Mouse (Mus musculus) heart, embryonic 13.5 days (tissue): ENCODE data around the gene Dhx40. TPM values are rescaled to one million over a fixed set of nuclear protein-coding genes. Genes with fewer than 3 reads are reported as not detected.

Experiments used
- ATAC-seq: fragments of 200-750 bp; cut with Nextera tagmentation; 2 replicates; pipeline ENCODE4 v1.8.0; 2017; ENCODE audit warnings: moderate TSS enrichment; ENCODE audit not compliant: insufficient number of reproducible peaks, low FRiP score, low TSS enrichment; ENCODE audit errors: extremely low read depth
- H3K27ac ChIP-seq: fragments of 300-500 bp; sonication (generic); replicated peaks from 2 replicates; pipeline ENCODE4 v1.5.1; 2015; ENCODE audit warnings: moderate library complexity, mild to moderate bottlenecking, inconsistent platforms
- H3K27me3 ChIP-seq: fragments of 300-500 bp; sonication (generic); replicated peaks from 2 replicates; pipeline ENCODE4 v1.6.1; 2015; ENCODE audit warnings: mild to moderate bottlenecking, inconsistent platforms
- H3K36me3 ChIP-seq: fragments of 300-500 bp; sonication (generic); 2 replicates; pipeline ENCODE4 v1.6.1; 2015; ENCODE audit warnings: mild to moderate bottlenecking, inconsistent platforms
- H3K4me1 ChIP-seq: fragments of 300-500 bp; sonication (generic); 2 replicates; pipeline ENCODE4 v1.6.1; 2015; ENCODE audit warnings: inconsistent platforms
- H3K4me2 ChIP-seq: fragments of 300-500 bp; sonication (generic); 2 replicates; pipeline ENCODE4 v1.6.1; 2015; ENCODE audit warnings: inconsistent platforms, mild to moderate bottlenecking, moderate library complexity
- H3K4me3 ChIP-seq: fragments of 300-500 bp; sonication (generic); 2 replicates; pipeline ENCODE4 v1.5.1; 2015; ENCODE audit warnings: moderate library complexity, mild to moderate bottlenecking, inconsistent platforms
- H3K9ac ChIP-seq: fragments of 300-500 bp; sonication (generic); 2 replicates; pipeline ENCODE4 v1.6.1; 2015; ENCODE audit warnings: inconsistent platforms, mild to moderate bottlenecking, moderate library complexity
- H3K9me3 ChIP-seq: fragments of 300-500 bp; sonication (generic); 2 replicates; pipeline ENCODE4 v1.6.1; 2016; ENCODE audit warnings: inconsistent platforms
- WGBS: fragments of 180-500 bp; shearing (Covaris S2); methylation state at CpG from one replicate; pipeline ENCODE4 v1.1.7; 2015; ENCODE audit warnings: mixed read lengths; 5-methylcytosine and 5-hydroxymethylcytosine counted together
- polyA plus RNA-seq: library from polyadenylated mRNA; unstranded; fragments of >200 nt; fragmentation: Nextera tagmentation; extraction: Ambion mirVana; gene quantifications from 2 replicates; pipeline ENCODE4 v1.2.1, GENCODE M21; 2015

Dhx40 gene
- polyA plus RNA-seq, 1 experiment from 2014 or later = 13.5 TPM

- Histone ChIP-seq H3K4me3 (no peak overlapping the region), H3K27ac (no peak overlapping the region), H3K36me3 (peaks cover 81% of the 10 kb centered on the region), H3K9ac (no peak overlapping the region), H3K27me3 (no peaks in the 10 kb centered on the region), H3K4me1 (no peaks in the 10 kb centered on the region), H3K9me3 (no peaks in the 10 kb centered on the region), H3K4me2 (no peak overlapping the region)
- ATAC-seq = no peak
- WGBS = 81% methylated on average over 7 of the region's 7 CpGs
Measured at GRCm38 (mm10) chr11:86724982-86725381, 82.6 kb downstream of the Dhx40 start.

- no peaks in the 10 kb centered on the region for H3K9me3 ChIP-seq
- H3K4me2 ChIP-seq = no peak overlapping the region
- H3K36me3 ChIP-seq = peaks cover 82% of the 10 kb centered on the region
- no peak for ATAC-seq
- no peak overlapping the region for H3K4me3 ChIP-seq
- no peaks in the 10 kb centered on the region for H3K4me1 ChIP-seq
- H3K27ac ChIP-seq = no peak overlapping the region
- no peak overlapping the region for H3K9ac ChIP-seq
- no peaks in the 10 kb centered on the region for H3K27me3 ChIP-seq
- WGBS = 85% methylated on average over 3 of the region's 3 CpGs
Measured at GRCm38 (mm10) chr11:86724004-86724403, 83.5 kb downstream of the Dhx40 start.

GRCm38 (mm10) chr11:86719390-86719789 lies 88.2 kb downstream of the Dhx40 start:
- H3K27me3 ChIP-seq = no peaks in the 10 kb centered on the region
- H3K4me3 ChIP-seq = no peak overlapping the region
- WGBS = 87% methylated on average over 8 of the region's 8 CpGs
- H3K4me1 ChIP-seq = no peaks in the 10 kb centered on the region
- H3K9ac ChIP-seq = no peak overlapping the region
- ATAC-seq = no peak
- H3K36me3 ChIP-seq = peaks cover 83% of the 10 kb centered on the region
- H3K27ac ChIP-seq = no peak overlapping the region
- no peak overlapping the region for H3K4me2 ChIP-seq
- H3K9me3 ChIP-seq = no peaks in the 10 kb centered on the region

Other genes with a start within 250 kb of the Dhx40 start
- gene Vmp1, start 123.9 kb downstream of the Dhx40 start, polyA plus RNA-seq = 85.3 and 93.2 TPM in 2 replicates
- gene Ptrh2, start 123.8 kb downstream of the Dhx40 start, polyA plus RNA-seq = 20.5 and 22.6 TPM in 2 replicates
- gene Cltc, start 50.2 kb downstream of the Dhx40 start, polyA plus RNA-seq = 117 and 118 TPM in 2 replicates
- gene Ypel2, start 186.0 kb upstream of the Dhx40 start, polyA plus RNA-seq = 18.1 and 20.0 TPM in 2 replicates